Mouse (Mus musculus) stomach, postnatal 0 days (tissue): ENCODE data around the gene Npas2. TPM values are rescaled to one million over a fixed set of nuclear protein-coding genes. Genes with fewer than 3 reads are reported as not detected.
A peak's percentile ranks its signal among the peaks of the same experiment; 100 is the strongest.

Experiments
- ATAC-seq: fragments of 200-750 bp; cut with Nextera tagmentation; 2 replicates; pipeline ENCODE4 v1.8.0; 2017; ENCODE audit not compliant: low FRiP score, low TSS enrichment
- DNase-seq: peaks from one replicate; pipeline ENCODE4 v3.0.0-alpha.2; 2016; ENCODE audit warnings: low spot score
- H3K27ac ChIP-seq: fragments of 300-500 bp; sonication (generic); replicated peaks from 2 replicates; pipeline ENCODE4 v1.5.1; 2014; ENCODE audit warnings: mild to moderate bottlenecking, control low read depth
- H3K27me3 ChIP-seq: fragments of 300-500 bp; sonication (generic); 2 replicates; pipeline ENCODE4 v1.6.1; 2014; ENCODE audit warnings: low read length; ENCODE audit not compliant: control insufficient read depth, insufficient read depth
- H3K36me3 ChIP-seq: fragments of 300-500 bp; sonication (generic); 2 replicates; pipeline ENCODE4 v1.6.1; 2014; ENCODE audit warnings: low read length, mixed read lengths; ENCODE audit not compliant: control insufficient read depth, insufficient read depth
- H3K4me1 ChIP-seq: fragments of 300-500 bp; sonication (generic); replicated peaks from 2 replicates; pipeline ENCODE4 v1.6.1; 2014; ENCODE audit warnings: antibody characterized with exemption; ENCODE audit not compliant: control insufficient read depth, insufficient read depth
- H3K4me2 ChIP-seq: fragments of 300-500 bp; sonication (generic); replicated peaks from 2 replicates; pipeline ENCODE4 v1.6.1; 2014; ENCODE audit warnings: low read depth, mild to moderate bottlenecking, control low read depth, moderate library complexity
- H3K4me3 ChIP-seq: fragments of 300-500 bp; sonication (generic); 2 replicates; pipeline ENCODE4 v1.5.1; 2014; ENCODE audit warnings: low read depth, low read length, control low read depth
- H3K9ac ChIP-seq: fragments of 300-500 bp; sonication (generic); 2 replicates; pipeline ENCODE4 v1.6.1; 2014; ENCODE audit warnings: mild to moderate bottlenecking, low read length, control low read depth, mixed read lengths
- H3K9me3 ChIP-seq: fragments of 300-500 bp; sonication (generic); 2 replicates; pipeline ENCODE4 v1.6.1; 2016; ENCODE audit warnings: low read length; ENCODE audit not compliant: control insufficient read depth
- CTCF ChIP-seq: IDR thresholded peaks from 2 replicates; pipeline ENCODE4 v1.5.1; 2016; ENCODE audit warnings: antibody characterized with exemption, low read depth, mild to moderate bottlenecking, moderate library complexity
- EP300 ChIP-seq: optimal IDR thresholded peaks from 2 replicates; pipeline ENCODE3; 2016; ENCODE audit warnings: antibody characterized with exemption
- WGBS: fragments of 180-500 bp; shearing (Covaris S2); extraction: QIAGEN DNeasy Blood & Tissue Kit; methylation state at CpG from one replicate; pipeline ENCODE4 v1.1.7; 2014; 5-methylcytosine and 5-hydroxymethylcytosine counted together
- polyA plus RNA-seq: library from polyadenylated mRNA; unstranded; fragments of >200 nt; fragmentation: Nextera tagmentation; extraction: Ambion mirVana; gene quantifications from 2 replicates; pipeline ENCODE4 v1.2.1, GENCODE M21; 2015

Gene Npas2
- polyA plus RNA-seq, 1 experiment from 2014 or later, result 1.7 TPM

DNA sequence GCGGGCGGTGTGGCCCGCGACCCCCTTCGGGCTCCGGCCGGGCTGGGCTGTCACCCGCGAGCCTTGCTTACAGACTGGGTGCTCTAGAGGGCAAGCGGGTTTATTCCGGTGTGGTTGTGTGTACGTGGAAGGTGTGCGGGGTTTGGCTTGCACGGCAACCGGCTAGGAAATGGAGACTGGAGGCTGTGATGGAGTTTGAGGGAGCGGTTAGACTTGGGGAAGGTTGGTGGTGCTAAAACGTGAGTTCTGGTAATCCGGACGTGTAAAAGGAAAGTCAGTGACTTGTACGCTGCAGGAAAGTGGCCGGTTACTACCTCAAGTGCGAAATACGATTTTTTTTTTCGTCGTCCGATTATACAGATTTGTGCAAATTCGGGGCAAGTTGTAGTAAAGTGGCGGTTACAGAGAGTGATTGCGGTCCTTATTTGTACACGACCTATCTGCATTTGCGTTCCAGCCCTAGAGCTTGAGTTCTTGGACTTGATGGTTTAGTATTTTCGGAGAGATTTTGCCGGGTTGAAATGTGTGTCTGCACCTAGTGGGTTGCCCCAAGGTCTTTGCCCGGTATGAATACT lies 174.8 kb downstream of the Npas2 start:
- DNase-seq, result peak; percentile 49
- no peak for TF ChIP-seq CTCF
- no peak for TF ChIP-seq EP300
- Histone ChIP-seq H3K9ac (peak overlapping the region; percentile 83), H3K27me3 (no peaks in the 10 kb centered on the region), H3K36me3 (peaks cover 11% of the 10 kb centered on the region), H3K4me3 (peak overlapping the region; percentile 91), H3K27ac (peak overlapping the region; percentile 92), H3K4me2 (peak overlapping the region; percentile 72), H3K4me1 (peaks cover 6% of the 10 kb centered on the region; the same call in 1 of the 2 replicates), H3K9me3 (no peaks in the 10 kb centered on the region)
- WGBS, result under 1% methylated on average over 34 of the region's 34 CpGs
- ATAC-seq, result peak; percentile 23

DNA sequence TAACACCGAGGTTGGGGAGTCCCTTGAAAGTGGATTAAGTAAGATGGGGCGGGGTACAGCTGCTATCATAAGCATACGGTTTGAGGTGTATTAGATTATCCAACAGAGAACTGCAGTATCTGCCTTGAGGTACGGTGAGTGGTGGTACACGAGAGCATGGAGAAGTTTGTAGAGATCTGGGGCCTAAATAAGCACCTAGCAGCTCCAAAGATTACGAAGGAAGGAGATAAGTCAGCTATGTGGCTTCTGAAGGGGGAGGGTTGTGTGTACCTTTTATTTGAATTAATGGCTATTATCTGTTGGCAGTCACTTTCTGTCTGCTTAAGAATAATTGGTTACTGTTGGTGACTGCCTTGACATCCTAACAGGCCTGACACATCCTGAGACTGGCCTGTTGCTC lies 176.9 kb downstream of the Npas2 start:
- Histone ChIP-seq H3K27ac (no peak overlapping the region), H3K27me3 (no peaks in the 10 kb centered on the region), H3K4me3 (no peak overlapping the region), H3K4me1 (peaks cover 6% of the 10 kb centered on the region; the same call in 1 of the 2 replicates), H3K4me2 (no peak overlapping the region), H3K9ac (peak overlapping the region; percentile 27; the same call in 1 of the 2 replicates), H3K9me3 (no peaks in the 10 kb centered on the region), H3K36me3 (peaks cover 11% of the 10 kb centered on the region)
- peak; percentile 11 for DNase-seq
- TF ChIP-seq CTCF (no peak), EP300 (no peak)
- WGBS, result 69% methylated on average over 6 of the region's 6 CpGs
- no peak for ATAC-seq

DNA sequence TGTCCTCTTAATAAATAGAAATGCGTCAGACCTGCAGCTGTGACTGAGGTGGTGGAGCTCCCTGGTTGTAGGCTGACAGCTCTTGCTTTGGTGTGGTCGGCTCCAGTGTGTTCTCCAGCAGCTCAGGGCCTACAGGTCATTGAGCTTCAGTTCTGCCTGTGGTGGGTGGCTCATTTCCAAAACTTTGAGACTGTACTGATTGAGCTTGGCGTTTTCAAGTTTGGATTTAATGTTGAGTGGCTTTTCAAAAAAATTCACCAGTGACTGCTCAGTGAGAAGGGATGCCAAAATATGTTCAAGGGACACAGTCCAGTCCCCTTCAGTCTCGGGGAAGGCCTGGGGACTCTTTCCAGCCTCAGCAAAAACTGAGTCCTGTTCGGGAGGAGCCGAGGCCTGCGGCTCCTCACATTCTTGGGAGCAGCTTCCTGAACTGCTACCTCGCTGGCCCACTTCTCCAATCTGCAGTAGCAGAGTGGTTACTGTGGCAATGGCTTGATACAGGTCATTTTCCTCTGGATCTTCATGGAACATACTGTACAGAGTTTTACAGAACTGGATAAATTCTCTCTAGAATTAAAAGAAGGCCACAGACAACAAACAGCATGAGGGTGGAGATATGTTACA lies 178.8 kb downstream of the Npas2 start:
- TF ChIP-seq EP300 (no peak), CTCF (no peak)
- Histone ChIP-seq H3K27me3 (no peaks in the 10 kb centered on the region), H3K9me3 (no peaks in the 10 kb centered on the region), H3K4me1 (peaks cover 6% of the 10 kb centered on the region; the same call in 1 of the 2 replicates), H3K27ac (no peak overlapping the region), H3K9ac (no peak overlapping the region), H3K4me3 (no peak overlapping the region), H3K36me3 (peaks cover 11% of the 10 kb centered on the region), H3K4me2 (no peak overlapping the region)
- 65% methylated on average over 8 of the region's 8 CpGs for WGBS
- DNase-seq (no peak), ATAC-seq (no peak)

DNA sequence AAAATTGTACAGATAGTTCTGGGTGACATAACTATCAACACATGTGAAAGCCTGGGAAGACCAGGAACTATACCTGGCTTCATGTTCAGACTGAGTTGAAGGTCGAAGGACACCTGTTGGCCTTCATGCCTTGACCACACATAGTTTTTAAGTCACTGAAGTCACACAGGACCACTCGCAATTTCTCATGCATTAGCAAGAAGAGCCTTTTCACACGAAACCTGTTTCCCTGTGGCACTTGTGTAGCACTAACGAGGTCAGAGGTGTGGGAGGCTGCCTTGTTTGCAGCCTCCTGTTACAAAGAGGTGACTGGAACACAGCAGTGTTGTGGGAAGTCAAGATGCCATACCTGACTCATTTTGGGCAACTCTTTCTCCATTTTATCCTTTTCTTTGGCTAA lies 179.8 kb downstream of the Npas2 start:
- H3K4me1 ChIP-seq, result peaks cover 6% of the 10 kb centered on the region; the same call in 1 of the 2 replicates
- no peak for ATAC-seq
- TF ChIP-seq CTCF, result no peak
- TF ChIP-seq EP300, result no peak
- 65% methylated on average over 4 of the region's 4 CpGs for WGBS
- H3K36me3 ChIP-seq, result peaks cover 11% of the 10 kb centered on the region
- H3K27ac ChIP-seq, result no peak overlapping the region
- no peak overlapping the region for H3K4me3 ChIP-seq
- no peaks in the 10 kb centered on the region for H3K27me3 ChIP-seq
- no peak overlapping the region for H3K9ac ChIP-seq
- H3K4me2 ChIP-seq, result no peak overlapping the region
- no peaks in the 10 kb centered on the region for H3K9me3 ChIP-seq
- DNase-seq, result peak; percentile 14

DNA sequence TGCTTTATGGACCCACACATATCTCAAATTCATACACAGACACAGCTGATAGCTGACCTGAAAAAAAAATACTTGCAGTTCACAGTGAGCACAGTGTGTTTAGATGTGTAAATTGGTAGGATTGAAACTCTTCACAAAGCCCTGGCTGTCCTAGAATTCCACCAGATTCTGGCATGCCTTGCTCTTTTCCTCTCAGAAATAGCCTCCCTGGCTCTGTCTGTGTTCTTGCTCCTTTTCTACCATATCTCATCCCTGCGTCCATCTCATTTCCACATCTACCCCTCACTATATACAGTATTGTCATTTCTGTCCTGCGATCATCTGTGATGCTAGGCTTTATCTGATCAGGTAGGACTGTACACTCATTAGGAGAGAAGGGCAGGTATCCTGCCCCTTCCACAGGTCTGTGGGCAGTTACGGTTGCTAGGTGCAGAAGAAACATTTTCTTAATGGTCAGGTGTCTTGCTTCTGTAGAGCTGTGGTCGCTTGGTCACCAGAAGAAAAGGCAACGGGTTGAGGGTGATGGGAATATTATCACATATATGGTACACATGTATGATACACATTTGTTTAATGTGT lies 180.8 kb downstream of the Npas2 start:
- TF ChIP-seq EP300, result no peak
- WGBS, result 76% methylated on average over 5 of the region's 5 CpGs
- ATAC-seq (peak; percentile 41; the same call in 1 of the 2 replicates), DNase-seq (peak; percentile 8)
- Histone ChIP-seq H3K36me3 (peaks cover 11% of the 10 kb centered on the region), H3K4me1 (peaks cover 3% of the 10 kb centered on the region; the same call in 1 of the 2 replicates), H3K9ac (no peak overlapping the region), H3K27ac (no peak overlapping the region), H3K27me3 (no peaks in the 10 kb centered on the region), H3K4me2 (no peak overlapping the region), H3K4me3 (no peak overlapping the region), H3K9me3 (no peaks in the 10 kb centered on the region)

DNA sequence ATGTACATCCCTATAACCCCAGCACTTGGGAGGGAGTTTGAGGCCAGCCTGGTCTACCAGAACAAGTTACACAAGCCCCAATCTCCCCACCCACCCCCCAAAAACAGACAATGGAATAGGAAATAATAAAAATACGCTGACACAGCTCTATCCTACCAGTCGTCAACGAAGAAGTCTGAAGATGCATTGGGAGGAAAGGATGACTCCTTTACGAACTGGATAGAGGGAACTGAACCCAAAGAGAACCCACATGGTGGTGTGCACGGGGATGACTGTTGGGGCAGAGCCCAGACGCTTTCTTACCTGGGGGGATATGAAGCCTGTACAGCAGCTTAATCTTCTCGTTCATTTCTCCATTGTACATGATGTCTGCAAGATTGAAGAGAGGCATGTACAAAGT lies 182.6 kb downstream of the Npas2 start:
- H3K27ac ChIP-seq, result no peak overlapping the region
- H3K27me3 ChIP-seq, result no peaks in the 10 kb centered on the region
- TF ChIP-seq EP300 (no peak), CTCF (no peak)
- no peak overlapping the region for H3K9ac ChIP-seq
- H3K4me2 ChIP-seq, result no peak overlapping the region
- H3K4me1 ChIP-seq, result no peaks in the 10 kb centered on the region
- no peaks in the 10 kb centered on the region for H3K9me3 ChIP-seq
- 85% methylated on average over 7 of the region's 7 CpGs for WGBS
- DNase-seq, result peak; percentile 10
- H3K4me3 ChIP-seq, result no peak overlapping the region
- H3K36me3 ChIP-seq, result peaks cover 4% of the 10 kb centered on the region
- ATAC-seq, result no peak
